ENCODE assay signal across 8 mouse cellular contexts in genomic region chr5:121690482-121691211, GRCm38 (mm10). TPM values are rescaled to one million over a fixed set of nuclear protein-coding genes. Genes with fewer than 3 reads are reported as not detected.
DNase-seq lines count a peak whose midpoint lies in the region; ATAC-seq and TF ChIP-seq lines count a peak whose summit lies in the region.

No protein-coding gene starts in this region.

- H3K27ac ChIP-seq in kidney, embryonic 14.5 days (ENCODE audit: low read depth, low read length), result 0 out of 2 replicates have a peak overlapping the region, but pooled peaks have one; percentile 6
- H3K27ac ChIP-seq in small intestine, adult 2 months (ENCODE audit: insufficient read depth, low read depth, low read length), result peak overlapping the region; percentile 43; the same call in 1 of the 2 replicates

- no peak for TF ChIP-seq CTCF in small intestine, adult 2 months (IDR thresholded peaks at IDR 0.05; ENCODE audit: extremely low read depth, insufficient read length, insufficient replicate concordance, low read depth, low read length)

- no peak overlapping the region for H3K4me2 ChIP-seq in kidney, embryonic 14.5 days (replicated peaks; ENCODE audit: low read depth, low read length)

- TF ChIP-seq POLR2A in small intestine, adult 2 months (IDR thresholded peaks at IDR 0.05; ENCODE audit: low read depth, low read length), result no peak

- H3K9ac ChIP-seq in kidney, embryonic 14.5 days (ENCODE audit: low read depth, low read length), result no peak overlapping the region

- WGBS in kidney, embryonic 14.5 days, result 66% methylated on average over 7 of the region's 7 CpGs
- WGBS in small intestine, adult 2 months, result 56% methylated on average over 7 of the region's 7 CpGs

- no peak for ATAC-seq in cerebellum, adult (ENCODE audit: insufficient number of reproducible peaks, low FRiP score, low TSS enrichment)
- ATAC-seq in kidney, embryonic 14.5 days (ENCODE audit: low FRiP score, low TSS enrichment), result no peak

- H3K36me3 ChIP-seq in kidney, embryonic 14.5 days (ENCODE audit: control insufficient read depth, insufficient read depth, low read length), result peaks cover 5% of the 10 kb centered on the region; the same call in 1 of the 2 replicates
- H3K36me3 ChIP-seq in small intestine, adult 2 months (ENCODE audit: control insufficient read depth, insufficient read depth, low read length), result peaks cover 11% of the 10 kb centered on the region

- H3K27me3 ChIP-seq in kidney, embryonic 14.5 days (ENCODE audit: control insufficient read depth, insufficient read depth, low read length), result no peaks in the 10 kb centered on the region
- no peaks in the 10 kb centered on the region for H3K27me3 ChIP-seq in small intestine, adult 2 months (ENCODE audit: control insufficient read depth, insufficient read depth, low read length)

- H3K4me1 ChIP-seq in kidney, embryonic 14.5 days (ENCODE audit: control insufficient read depth, insufficient read depth, low read length), result no peaks in the 10 kb centered on the region
- H3K4me1 ChIP-seq in small intestine, adult 2 months (ENCODE audit: control insufficient read depth, insufficient read depth, insufficient read length, low read length), result peaks cover 2% of the 10 kb centered on the region; the same call in 1 of the 2 replicates

- H3K9me3 ChIP-seq in kidney, embryonic 14.5 days (ENCODE audit: control insufficient read depth, low read length), result no peaks in the 10 kb centered on the region

- peak; percentile 22 for DNase-seq in cerebellum, adult 11 months
- peak; percentile 31 for DNase-seq in testis, postnatal 14 days (ENCODE audit: low spot score)
- DNase-seq in testis, postnatal 10 days (ENCODE audit: low spot score), result no peak
- no peak for DNase-seq in left cerebral cortex, adult 9 months (ENCODE audit: low spot score in 2 of 2)
- no peak for DNase-seq in thymus, postnatal 25 days

- no peak overlapping the region for H3K4me3 ChIP-seq in kidney, embryonic 14.5 days (ENCODE audit: low read length)
- H3K4me3 ChIP-seq in small intestine, adult 2 months (ENCODE audit: low read depth, low read length), result no peak overlapping the region

RNA-seq across cellular contexts. Expression of gene Atxn2, which starts 20.5 kb away (rescaled TPM):
- polyA plus RNA-seq in kidney, embryonic 14.5 days (2014; fragmentation: Nextera tagmentation; extraction: Ambion mirVana), result 76.6 and 88.5 TPM in 2 replicates
- polyA plus RNA-seq in small intestine, adult 2 months (2012; rRNA removed), result 68.5 and 108 TPM in 2 replicates

RNA-seq across cellular contexts. Expression of gene Brap, which starts 30.3 kb away (rescaled TPM):
- polyA plus RNA-seq in kidney, embryonic 14.5 days (2014; fragmentation: Nextera tagmentation; extraction: Ambion mirVana), result 20.5 and 35.2 TPM in 2 replicates
- polyA plus RNA-seq in small intestine, adult 2 months (2012; rRNA removed), result 8.4 and 17.4 TPM in 2 replicates

RNA-seq across cellular contexts. Expression of gene Acad10, which starts 30.3 kb away (rescaled TPM):
- 1.7 and 3.2 TPM in 2 replicates for polyA plus RNA-seq in kidney, embryonic 14.5 days (2014; fragmentation: Nextera tagmentation; extraction: Ambion mirVana)
- 3.4 and 4.1 TPM in 2 replicates for polyA plus RNA-seq in small intestine, adult 2 months (2012; rRNA removed)

Comparison
In these comparisons a context has a peak if more than half of its experiments do, and no peak if none do; other contexts are left out.
1. DNase-seq: peak in cerebellum, adult 11 months (single experiment) and testis, postnatal 14 days (single experiment); none in testis, postnatal 10 days (single experiment), left cerebral cortex, adult 9 months (0 of 2) and thymus, postnatal 25 days (single experiment).